20 mouse cellular contexts compared by ENCODE assay signal in genomic region chr3:156929062-156929397, GRCm38 (mm10).
DNase-seq lines count a peak whose midpoint lies in the region; ATAC-seq and TF ChIP-seq lines count a peak whose summit lies in the region.
"Had no signal": no experiment of that assay in that cellular context is flagged by ENCODE, and none has a peak within 500 bp of the region (broad histone marks: within the 10 kb centered on the region; RNA-seq: fewer than 3 reads in every experiment).

No protein-coding gene starts in this region.

- no peak overlapping the region for H3K9ac ChIP-seq in embryonic facial prominence, embryonic 14.5 days (ENCODE audit: low read depth, low read length)
- no peak overlapping the region for H3K9ac ChIP-seq in midbrain, postnatal 0 days (replicated peaks; ENCODE audit: low read length, poor library complexity, severe bottlenecking)
- H3K9ac ChIP-seq: embryonic facial prominence, embryonic 13.5 days; heart, embryonic 15.5 days; liver, embryonic 12.5 days; lung, embryonic 15.5 days; neural tube, embryonic 12.5 days had no signal

- no peak overlapping the region for H3K27ac ChIP-seq in embryonic facial prominence, embryonic 14.5 days (replicated peaks; ENCODE audit: low read depth, low read length)
- H3K27ac ChIP-seq in embryonic facial prominence, embryonic 10.5 days (replicated peaks) = no peak overlapping the region
- H3K27ac ChIP-seq in midbrain, postnatal 0 days (ENCODE audit: low read depth, low read length) = no peak overlapping the region
- H3K27ac ChIP-seq: embryonic facial prominence, embryonic 13.5 days; heart, adult 2 months; heart, embryonic 15.5 days; hindbrain, embryonic 10.5 days; liver, embryonic 12.5 days; lung, embryonic 15.5 days; neural tube, embryonic 12.5 days had no signal

- TF ChIP-seq CTCF in midbrain, postnatal 0 days (IDR thresholded peaks at IDR 0.05) = no peak

- peak; percentile 24 for DNase-seq in embryonic facial prominence, embryonic 14.5 days (ENCODE audit: low spot score)
- no peak for DNase-seq in embryonic facial prominence, embryonic 10.5 days (ENCODE audit: low spot score)
- DNase-seq in left cerebral cortex, adult 11 months (ENCODE audit: low spot score) = peak; percentile 27
- DNase-seq in left cerebral cortex, postnatal 36 days (ENCODE audit: low spot score in 2 of 2) = no peak
- peak; percentile 41 to 55 for DNase-seq in right cerebral cortex, adult 2 months (ENCODE audit: low spot score in 2 of 2)
- no peak for DNase-seq in right cerebral cortex, postnatal 25 days
- DNase-seq in midbrain, postnatal 0 days (ENCODE audit: low spot score) = no peak
- no peak for DNase-seq in spleen, postnatal 36 days (ENCODE audit: low spot score in 2 of 2)
- DNase-seq: kidney, adult 8-10 months; kidney, postnatal 25 days; thymus, adult 18-20 months had no signal

- 66% methylated on average over 3 of the region's 3 CpGs for WGBS in embryonic facial prominence, embryonic 14.5 days
- WGBS in embryonic facial prominence, embryonic 10.5 days = 87% methylated on average over 3 of the region's 3 CpGs
- 76% methylated on average over 3 of the region's 3 CpGs for WGBS in midbrain, postnatal 0 days

- no peaks in the 10 kb centered on the region for H3K36me3 ChIP-seq in embryonic facial prominence, embryonic 14.5 days (ENCODE audit: control insufficient read depth, insufficient read depth, low read length)
- no peaks in the 10 kb centered on the region for H3K36me3 ChIP-seq in embryonic facial prominence, embryonic 10.5 days (replicated peaks)
- no peaks in the 10 kb centered on the region for H3K36me3 ChIP-seq in midbrain, postnatal 0 days (ENCODE audit: insufficient read depth, low read length)
- H3K36me3 ChIP-seq: embryonic facial prominence, embryonic 13.5 days; heart, embryonic 15.5 days; hindbrain, embryonic 10.5 days; liver, embryonic 12.5 days; lung, embryonic 15.5 days; neural tube, embryonic 12.5 days had no signal

- H3K4me1 ChIP-seq in embryonic facial prominence, embryonic 14.5 days (ENCODE audit: control insufficient read depth, insufficient read depth, low read length) = no peaks in the 10 kb centered on the region
- H3K4me1 ChIP-seq in embryonic facial prominence, embryonic 10.5 days = peaks cover 3% of the 10 kb centered on the region; the same call in 1 of the 2 replicates
- H3K4me1 ChIP-seq in midbrain, postnatal 0 days (ENCODE audit: insufficient read depth, low read length) = no peaks in the 10 kb centered on the region
- H3K4me1 ChIP-seq: heart, embryonic 15.5 days; liver, embryonic 12.5 days; neural tube, embryonic 12.5 days had no signal

- H3K4me2 ChIP-seq in embryonic facial prominence, embryonic 14.5 days (ENCODE audit: low read depth, low read length) = no peak overlapping the region
- H3K4me2 ChIP-seq in midbrain, postnatal 0 days (ENCODE audit: low read depth, low read length, poor library complexity, severe bottlenecking) = no peak overlapping the region
- H3K4me2 ChIP-seq: embryonic facial prominence, embryonic 13.5 days; heart, embryonic 15.5 days; liver, embryonic 12.5 days; lung, embryonic 15.5 days; neural tube, embryonic 12.5 days had no signal

- H3K9me3 ChIP-seq in embryonic facial prominence, embryonic 14.5 days (ENCODE audit: control insufficient read depth, low read length) = no peaks in the 10 kb centered on the region
- H3K9me3 ChIP-seq in embryonic facial prominence, embryonic 10.5 days = no peaks in the 10 kb centered on the region
- H3K9me3 ChIP-seq in midbrain, postnatal 0 days (ENCODE audit: low read length) = no peaks in the 10 kb centered on the region
- H3K9me3 ChIP-seq: embryonic facial prominence, embryonic 13.5 days; heart, embryonic 15.5 days; hindbrain, embryonic 10.5 days; liver, embryonic 12.5 days; lung, embryonic 15.5 days; neural tube, embryonic 12.5 days had no signal

- ATAC-seq in embryonic facial prominence, embryonic 14.5 days (ENCODE audit: low read depth) = no peak
- ATAC-seq in midbrain, postnatal 0 days (ENCODE audit: low FRiP score) = no peak
- ATAC-seq: inflammation-experienced regulatory T-cells, adult 6 months; liver, embryonic 12.5 days had no signal

- H3K27me3 ChIP-seq in embryonic facial prominence, embryonic 14.5 days (replicated peaks; ENCODE audit: control insufficient read depth, insufficient read depth, low read length) = no peaks in the 10 kb centered on the region
- no peaks in the 10 kb centered on the region for H3K27me3 ChIP-seq in embryonic facial prominence, embryonic 10.5 days (replicated peaks; ENCODE audit: low read depth, poor library complexity, severe bottlenecking)
- no peaks in the 10 kb centered on the region for H3K27me3 ChIP-seq in midbrain, postnatal 0 days (ENCODE audit: insufficient read depth, low read length)
- H3K27me3 ChIP-seq: CH12.LX; embryonic facial prominence, embryonic 13.5 days; heart, embryonic 15.5 days; liver, embryonic 12.5 days; lung, embryonic 15.5 days; neural tube, embryonic 12.5 days had no signal

- no peak overlapping the region for H3K4me3 ChIP-seq in embryonic facial prominence, embryonic 14.5 days (ENCODE audit: low read depth, low read length)
- H3K4me3 ChIP-seq in embryonic facial prominence, embryonic 10.5 days = no peak overlapping the region
- no peak overlapping the region for H3K4me3 ChIP-seq in midbrain, postnatal 0 days (ENCODE audit: low read depth, low read length)
- H3K4me3 ChIP-seq: embryonic facial prominence, embryonic 13.5 days; heart, adult 2 months; heart, embryonic 15.5 days; hindbrain, embryonic 10.5 days; liver, embryonic 12.5 days; lung, embryonic 15.5 days; neural tube, embryonic 12.5 days had no signal

- intact Hi-C loops in left cerebral cortex, postnatal 36 days (cut with DNase I) = no loop called here

Comparison
In these comparisons a context has a peak if more than half of its experiments do, and no peak if none do; other contexts are left out.
1. DNase-seq: peak in embryonic facial prominence, embryonic 14.5 days (single experiment), left cerebral cortex, adult 11 months (single experiment) and right cerebral cortex, adult 2 months (2 of 2); none in embryonic facial prominence, embryonic 10.5 days (single experiment), left cerebral cortex, postnatal 36 days (0 of 2), right cerebral cortex, postnatal 25 days (single experiment), midbrain, postnatal 0 days (single experiment) and spleen, postnatal 36 days (0 of 2).